Mouse (Mus musculus) cerebellum, adult 2 months (tissue): ENCODE results near the gene Rasl12.

Source experiments
- CTCF ChIP-seq: fragments of 200-500 bp; IDR thresholded peaks from 2 replicates; pipeline ENCODE4 v1.5.1; 2011; ENCODE audit warnings: low read depth, mild to moderate bottlenecking, control low read depth, low read length, moderate library complexity, borderline replicate concordance; ENCODE audit not compliant: insufficient read depth
- POLR2A ChIP-seq: fragments of 200-500 bp; IDR thresholded peaks from 2 replicates; pipeline ENCODE4 v1.6.1; 2011; ENCODE audit warnings: low read length, control low read depth, borderline replicate concordance; ENCODE audit not compliant: insufficient read depth

DNA sequence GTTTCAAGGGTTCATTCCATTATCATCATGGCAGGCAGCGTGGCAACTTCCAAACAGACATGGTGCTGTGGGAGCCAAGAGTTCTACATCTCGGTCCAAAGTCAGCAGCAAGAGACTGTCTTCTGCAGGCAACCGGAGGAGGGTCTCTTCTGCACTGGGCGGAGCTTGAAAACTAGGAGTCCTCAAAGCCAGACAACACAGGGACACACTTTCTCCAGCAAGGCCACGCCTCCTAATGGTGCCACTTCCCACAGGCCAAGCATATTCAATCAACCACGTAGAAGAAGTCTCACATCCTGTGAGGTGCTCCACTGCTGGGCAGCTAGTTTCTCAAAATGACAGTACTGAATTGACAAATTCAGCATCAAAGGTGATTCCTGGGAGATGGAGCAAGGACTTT, 49.6 kb downstream of the Rasl12 start:
- no peak for TF ChIP-seq CTCF
- TF ChIP-seq POLR2A: no peak
